In genomic region chr8:45659473-45659872, GRCm38 (mm10) we compare ENCODE assay signal across 14 mouse cellular contexts.
DNase-seq lines count a peak whose midpoint lies in the region; ATAC-seq and TF ChIP-seq lines count a peak whose summit lies in the region.
"Had no signal": no experiment of that assay in that cellular context is flagged by ENCODE, and none has a peak within 500 bp of the region (broad histone marks: within the 10 kb centered on the region; RNA-seq: fewer than 3 reads in every experiment).

No protein-coding gene starts in this region.

- ATAC-seq in heart, embryonic 11.5 days (replicated peaks; ENCODE audit: insufficient number of reproducible peaks, low FRiP score, low TSS enrichment) = no peak
- ATAC-seq in embryonic facial prominence, embryonic 14.5 days (ENCODE audit: low read depth) = no peak
- no peak for ATAC-seq in limb, embryonic 15.5 days (ENCODE audit: insufficient number of reproducible peaks, low FRiP score, low TSS enrichment, low read depth)

- TF ChIP-seq CTCF in layer of hippocampus, adult 2 months (conservative IDR thresholded peaks at IDR 0.05) = no peak

- no peak for DNase-seq in heart, adult 18-20 months
- no peak for DNase-seq in layer of hippocampus, adult 2 months (ENCODE audit: low spot score in 2 of 2)
- no peak for DNase-seq in layer of hippocampus, adult 9-11 months
- DNase-seq in embryonic facial prominence, embryonic 14.5 days (ENCODE audit: low spot score) = no peak
- DNase-seq in gastrocnemius, adult 8-10 months (ENCODE audit: low spot score in 2 of 2) = no peak
- DNase-seq in cerebellum, adult 11-12 months = no peak
- DNase-seq: adrenal gland, postnatal 25 days; B cell, adult 2 months; kidney, adult 2 months; liver; retina, postnatal 1 day had no signal

- H3K27me3 ChIP-seq in heart, embryonic 11.5 days (ENCODE audit: control insufficient read depth, insufficient read depth, low read length) = no peaks in the 10 kb centered on the region
- no peaks in the 10 kb centered on the region for H3K27me3 ChIP-seq in embryonic facial prominence, embryonic 14.5 days (replicated peaks; ENCODE audit: control insufficient read depth, insufficient read depth, low read length)
- no peaks in the 10 kb centered on the region for H3K27me3 ChIP-seq in limb, embryonic 15.5 days

- H3K9me3 ChIP-seq in heart, embryonic 11.5 days (replicated peaks; ENCODE audit: control insufficient read depth, low read length) = no peaks in the 10 kb centered on the region
- no peaks in the 10 kb centered on the region for H3K9me3 ChIP-seq in embryonic facial prominence, embryonic 14.5 days (ENCODE audit: control insufficient read depth, low read length)
- no peaks in the 10 kb centered on the region for H3K9me3 ChIP-seq in limb, embryonic 15.5 days

- peak overlapping the region; percentile 58 for H3K4me2 ChIP-seq in heart, embryonic 11.5 days
- peak overlapping the region; percentile 42; the same call in 1 of the 2 replicates for H3K4me2 ChIP-seq in embryonic facial prominence, embryonic 14.5 days (ENCODE audit: low read depth, low read length)
- H3K4me2 ChIP-seq in limb, embryonic 15.5 days = peak overlapping the region; percentile 21; the same call in 1 of the 2 replicates

- H3K4me1 ChIP-seq in heart, embryonic 11.5 days (ENCODE audit: control insufficient read depth, insufficient read depth, low read length) = peaks cover 15% of the 10 kb centered on the region
- H3K4me1 ChIP-seq in embryonic facial prominence, embryonic 14.5 days (ENCODE audit: control insufficient read depth, insufficient read depth, low read length) = peaks cover 5% of the 10 kb centered on the region; the same call in 1 of the 2 replicates
- peaks cover 8% of the 10 kb centered on the region; the same call in 1 of the 2 replicates for H3K4me1 ChIP-seq in limb, embryonic 15.5 days

- peak overlapping the region; percentile 95 for H3K27ac ChIP-seq in heart, embryonic 11.5 days (ENCODE audit: low read depth, low read length)
- H3K27ac ChIP-seq in layer of hippocampus, adult 2 months = peak overlapping the region; percentile 73
- peak overlapping the region; percentile 4; the same call in 1 of the 2 replicates for H3K27ac ChIP-seq in embryonic facial prominence, embryonic 14.5 days (replicated peaks; ENCODE audit: low read depth, low read length)
- H3K27ac ChIP-seq in limb, embryonic 15.5 days = no peak overlapping the region

- H3K9ac ChIP-seq in heart, embryonic 11.5 days (ENCODE audit: low read depth, low read length) = peak overlapping the region; percentile 87
- peak overlapping the region; percentile 28; the same call in 1 of the 2 replicates for H3K9ac ChIP-seq in embryonic facial prominence, embryonic 14.5 days (ENCODE audit: low read depth, low read length)
- no peak overlapping the region for H3K9ac ChIP-seq in limb, embryonic 15.5 days

- WGBS in heart, embryonic 11.5 days (ENCODE audit: insufficient replicate concordance) = 35% methylated on average over 4 of the region's 4 CpGs
- 52% methylated on average over 4 of the region's 4 CpGs for WGBS in embryonic facial prominence, embryonic 14.5 days
- 38% methylated on average over 4 of the region's 4 CpGs for WGBS in limb, embryonic 15.5 days

- H3K4me3 ChIP-seq in heart, embryonic 11.5 days (ENCODE audit: low read depth, low read length) = peak overlapping the region; percentile 50
- H3K4me3 ChIP-seq in layer of hippocampus, adult 2 months = peak overlapping the region; percentile 36
- H3K4me3 ChIP-seq in embryonic facial prominence, embryonic 14.5 days (ENCODE audit: low read depth, low read length) = peak overlapping the region; percentile 31
- peak overlapping the region; percentile 21 for H3K4me3 ChIP-seq in limb, embryonic 15.5 days
- H3K4me3 ChIP-seq: erythroblast, embryonic 14.5 days had no signal

- no peaks in the 10 kb centered on the region for H3K36me3 ChIP-seq in heart, embryonic 11.5 days (ENCODE audit: control insufficient read depth, insufficient read depth, low read length)
- H3K36me3 ChIP-seq in embryonic facial prominence, embryonic 14.5 days (ENCODE audit: control insufficient read depth, insufficient read depth, low read length) = no peaks in the 10 kb centered on the region
- H3K36me3 ChIP-seq in limb, embryonic 15.5 days = no peaks in the 10 kb centered on the region
